Mouse (Mus musculus) forebrain, postnatal 0 days (tissue): ENCODE data around the gene Ksr1. TPM values are rescaled to one million over a fixed set of nuclear protein-coding genes. Genes with fewer than 3 reads are reported as not detected.

Experiments
- ATAC-seq: fragments of 200-750 bp; cut with Nextera tagmentation; 2 replicates; pipeline ENCODE4 v1.8.0; 2017; ENCODE audit warnings: mild to moderate bottlenecking, moderate library complexity
- DNase-seq: peaks from one replicate; pipeline ENCODE4 v3.0.0-alpha.2; 2015
- H3K27ac ChIP-seq: fragments of 300-500 bp; sonication (generic); 2 replicates; pipeline ENCODE4 v1.5.1; 2014; ENCODE audit warnings: low read depth, mild to moderate bottlenecking, antibody characterized with exemption, low read length, moderate library complexity, mixed read lengths
- H3K27me3 ChIP-seq: fragments of 300-500 bp; sonication (generic); 2 replicates; pipeline ENCODE4 v1.6.1; 2014; ENCODE audit warnings: mild to moderate bottlenecking, low read length, mixed read lengths; ENCODE audit not compliant: insufficient read depth
- H3K36me3 ChIP-seq: fragments of 300-500 bp; sonication (generic); 2 replicates; pipeline ENCODE4 v1.6.1; 2014; ENCODE audit warnings: mild to moderate bottlenecking, moderate library complexity; ENCODE audit not compliant: insufficient read depth
- H3K4me1 ChIP-seq: fragments of 300-500 bp; sonication (generic); 2 replicates; pipeline ENCODE4 v1.6.1; 2014; ENCODE audit warnings: antibody characterized with exemption; ENCODE audit not compliant: insufficient read depth
- H3K4me2 ChIP-seq: fragments of 300-500 bp; sonication (generic); 2 replicates; pipeline ENCODE4 v1.6.1; 2014; ENCODE audit warnings: low read depth, mild to moderate bottlenecking, moderate library complexity
- H3K4me3 ChIP-seq: fragments of 300-500 bp; sonication (generic); 2 replicates; pipeline ENCODE4 v1.5.1; 2014; ENCODE audit warnings: low read depth, low read length, mixed read lengths
- H3K9ac ChIP-seq: fragments of 300-500 bp; sonication (generic); 2 replicates; pipeline ENCODE4 v1.6.1; 2014; ENCODE audit warnings: mild to moderate bottlenecking
- H3K9me3 ChIP-seq: fragments of 300-500 bp; sonication (generic); 2 replicates; pipeline ENCODE4 v1.6.1; 2016; ENCODE audit warnings: low read length
- CTCF ChIP-seq: sonication (generic); IDR thresholded peaks from 2 replicates; pipeline ENCODE4 v1.5.1; 2016; ENCODE audit warnings: antibody characterized with exemption, control low read depth, low read depth
- WGBS: fragments of 180-500 bp; shearing (Covaris S2); extraction: QIAGEN DNeasy Blood & Tissue Kit; methylation state at CpG from one replicate; pipeline ENCODE4 v1.1.7; 2014; 5-methylcytosine and 5-hydroxymethylcytosine counted together
- polyA plus RNA-seq: library from polyadenylated mRNA; unstranded; fragments of >200 nt; fragmentation: Nextera tagmentation; extraction: Ambion mirVana; gene quantifications from 2 replicates; pipeline ENCODE4 v1.2.1, GENCODE M21; 2015
- total RNA-seq: library from RNA; depleted of rRNA; stranded (reverse); fragments of >200 nt; gene quantifications from 2 replicates; pipeline ENCODE4 v1.2.3, GENCODE M21; 2014

Gene Ksr1
- total and polyA plus RNA-seq, 2 experiments from 2014 or later = 2.7 to 33.2 TPM

DNA sequence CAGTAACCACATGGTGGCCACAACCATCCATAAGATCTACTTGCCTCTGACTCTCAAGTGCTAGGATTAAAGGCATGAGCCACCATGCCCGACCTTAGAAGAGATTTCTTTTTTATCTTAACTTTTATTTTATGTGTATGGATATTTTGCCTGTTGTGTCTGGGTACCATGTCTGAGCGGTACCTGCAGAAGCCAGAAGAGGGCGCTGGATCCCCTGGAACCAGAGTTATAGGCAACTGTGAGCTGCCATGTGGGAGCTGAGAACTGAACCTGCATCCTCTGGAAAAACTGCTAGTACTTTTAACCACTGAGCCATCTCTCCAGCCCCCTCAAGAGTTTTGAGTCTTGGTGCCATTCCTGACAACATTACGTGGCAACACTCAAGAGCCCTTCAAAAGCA lies 97.3 kb downstream of the Ksr1 start:
- Histone ChIP-seq H3K4me3 (no peak overlapping the region), H3K27ac (no peak overlapping the region), H3K36me3 (peaks cover 11% of the 10 kb centered on the region; the same call in 1 of the 2 replicates), H3K9ac (no peak overlapping the region), H3K4me2 (no peak overlapping the region), H3K4me1 (no peaks in the 10 kb centered on the region), H3K27me3 (no peaks in the 10 kb centered on the region), H3K9me3 (no peaks in the 10 kb centered on the region)
- DNase-seq (no peak), ATAC-seq (no peak)
- no peak for TF ChIP-seq CTCF
- 85% methylated on average over 4 of the region's 4 CpGs for whole genome bisulfite sequencing

DNA sequence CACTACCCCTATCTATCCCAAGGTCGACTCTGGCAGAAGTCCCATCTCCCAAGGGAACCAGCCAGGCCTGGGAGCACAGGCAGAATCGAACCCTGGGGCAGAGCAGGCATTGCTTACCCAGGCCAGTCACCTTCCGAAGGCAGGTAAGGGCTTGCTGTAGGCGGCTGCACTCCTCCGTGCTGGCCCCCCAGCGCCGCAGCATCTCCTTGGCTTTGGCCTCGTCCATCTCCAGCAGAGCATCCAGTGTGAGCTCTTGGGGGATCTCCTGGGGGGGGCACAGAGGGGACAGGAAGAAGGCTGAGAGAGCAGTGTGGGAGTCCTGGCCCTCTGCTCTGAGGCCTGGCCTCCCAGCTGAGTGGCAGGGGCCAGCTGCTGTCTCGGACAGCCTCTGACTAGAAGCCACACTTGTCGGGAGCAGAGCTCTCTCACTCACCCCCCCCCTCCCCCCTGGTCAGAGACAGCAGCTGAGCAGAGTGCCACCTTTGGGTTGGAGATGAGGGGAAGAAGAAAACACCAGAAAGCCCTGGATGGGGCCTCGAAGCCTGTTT lies 99.0 kb downstream of the Ksr1 start:
- H3K4me1 ChIP-seq = no peaks in the 10 kb centered on the region
- no peak overlapping the region for H3K9ac ChIP-seq
- no peak overlapping the region for H3K4me3 ChIP-seq
- no peak for TF ChIP-seq CTCF
- WGBS = 78% methylated on average over 11 of the region's 11 CpGs
- no peaks in the 10 kb centered on the region for H3K27me3 ChIP-seq
- DNase-seq (no peak), ATAC-seq (no peak)
- H3K27ac ChIP-seq = no peak overlapping the region
- peaks cover 15% of the 10 kb centered on the region; the same call in 1 of the 2 replicates for H3K36me3 ChIP-seq
- H3K4me2 ChIP-seq = no peak overlapping the region
- H3K9me3 ChIP-seq = no peaks in the 10 kb centered on the region

DNA sequence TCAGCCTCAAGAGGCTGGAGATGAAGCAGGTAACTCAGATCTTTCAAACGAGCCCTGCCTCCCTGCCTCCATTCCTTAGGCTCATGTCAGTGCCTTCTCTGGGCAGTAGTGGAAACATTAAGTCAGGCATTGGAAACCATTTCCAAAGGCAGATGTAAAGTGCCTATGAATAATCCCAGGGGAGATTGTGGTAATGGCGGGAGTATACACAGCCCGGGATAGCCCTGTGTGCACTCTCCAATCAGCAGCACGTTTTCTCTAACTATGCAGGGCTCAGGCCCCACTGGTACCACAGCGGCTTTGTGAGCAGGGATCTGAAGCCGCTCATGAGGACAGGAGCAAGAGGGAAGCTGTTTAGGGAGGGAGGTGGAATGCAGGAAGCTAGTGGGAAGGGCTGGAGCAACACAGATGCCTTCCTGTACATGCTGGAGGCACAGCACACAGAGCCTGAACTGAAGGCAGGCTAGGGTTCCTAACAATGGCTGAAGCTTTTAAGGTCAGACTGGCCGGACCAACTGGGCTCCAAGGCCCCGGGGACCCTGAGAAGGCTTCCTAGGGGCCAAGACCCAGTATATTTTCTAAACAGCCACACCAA lies 99.5 kb downstream of the Ksr1 start:
- Histone ChIP-seq H3K36me3 (peaks cover 15% of the 10 kb centered on the region; the same call in 1 of the 2 replicates), H3K4me2 (no peak overlapping the region), H3K4me1 (no peaks in the 10 kb centered on the region), H3K27ac (no peak overlapping the region), H3K27me3 (no peaks in the 10 kb centered on the region), H3K9ac (no peak overlapping the region), H3K4me3 (no peak overlapping the region), H3K9me3 (no peaks in the 10 kb centered on the region)
- ATAC-seq (no peak), DNase-seq (no peak)
- 56% methylated on average over 8 of the region's 8 CpGs for WGBS
- TF ChIP-seq CTCF = no peak

DNA sequence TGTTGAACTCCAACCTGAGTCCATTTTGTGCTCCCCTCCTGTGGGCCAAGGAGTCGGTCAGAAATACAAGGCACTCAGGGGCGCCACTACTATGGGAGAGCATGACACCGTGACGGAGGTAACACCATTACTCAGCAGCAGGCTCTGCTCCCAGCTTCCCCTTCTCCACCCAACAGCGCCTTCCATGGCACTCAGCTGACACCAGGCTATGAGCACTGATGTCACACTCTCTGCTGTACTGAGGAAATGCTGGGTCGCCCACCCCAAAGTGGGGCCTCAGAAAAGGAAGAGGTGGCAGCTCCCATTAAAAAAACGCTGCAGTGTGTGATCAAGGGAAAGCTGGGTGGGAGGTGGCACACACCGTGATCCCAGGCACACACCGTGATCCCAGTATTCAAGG lies 101.0 kb downstream of the Ksr1 start:
- Histone ChIP-seq H3K4me3 (no peak overlapping the region), H3K4me2 (no peak overlapping the region), H3K27ac (no peak overlapping the region), H3K27me3 (no peaks in the 10 kb centered on the region), H3K9ac (no peak overlapping the region), H3K36me3 (peaks cover 23% of the 10 kb centered on the region; the same call in 1 of the 2 replicates), H3K4me1 (no peaks in the 10 kb centered on the region), H3K9me3 (no peaks in the 10 kb centered on the region)
- WGBS = 84% methylated on average over 9 of the region's 9 CpGs
- DNase-seq (no peak), ATAC-seq (no peak)
- TF ChIP-seq CTCF = no peak

DNA sequence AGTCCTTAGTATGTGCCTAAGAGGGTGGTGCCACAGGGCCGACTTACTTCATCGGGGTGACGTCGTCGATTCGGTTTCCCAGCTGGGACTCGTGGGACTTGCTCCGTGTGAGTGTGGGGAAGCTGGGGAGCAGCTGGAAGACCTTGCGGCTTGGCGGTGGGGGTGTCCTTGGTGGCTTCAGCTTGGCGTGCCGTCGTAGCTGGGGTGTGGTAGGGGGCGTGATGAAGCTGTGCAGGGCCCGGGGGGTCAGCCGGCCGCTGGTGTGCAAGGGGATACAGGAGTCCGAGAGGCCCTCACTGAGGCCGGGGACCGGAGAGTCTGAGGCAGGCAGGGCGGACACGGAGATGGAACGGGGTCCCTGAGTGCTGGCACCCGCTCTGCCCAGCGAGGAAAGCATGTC lies 101.4 kb downstream of the Ksr1 start:
- Histone ChIP-seq H3K27ac (no peak overlapping the region), H3K9ac (no peak overlapping the region), H3K36me3 (peaks cover 23% of the 10 kb centered on the region; the same call in 1 of the 2 replicates), H3K27me3 (no peaks in the 10 kb centered on the region), H3K4me3 (no peak overlapping the region), H3K4me1 (no peaks in the 10 kb centered on the region), H3K4me2 (no peak overlapping the region), H3K9me3 (no peaks in the 10 kb centered on the region)
- ATAC-seq (no peak), DNase-seq (no peak)
- 96% methylated on average over 25 of the region's 25 CpGs for WGBS
- no peak for TF ChIP-seq CTCF

DNA sequence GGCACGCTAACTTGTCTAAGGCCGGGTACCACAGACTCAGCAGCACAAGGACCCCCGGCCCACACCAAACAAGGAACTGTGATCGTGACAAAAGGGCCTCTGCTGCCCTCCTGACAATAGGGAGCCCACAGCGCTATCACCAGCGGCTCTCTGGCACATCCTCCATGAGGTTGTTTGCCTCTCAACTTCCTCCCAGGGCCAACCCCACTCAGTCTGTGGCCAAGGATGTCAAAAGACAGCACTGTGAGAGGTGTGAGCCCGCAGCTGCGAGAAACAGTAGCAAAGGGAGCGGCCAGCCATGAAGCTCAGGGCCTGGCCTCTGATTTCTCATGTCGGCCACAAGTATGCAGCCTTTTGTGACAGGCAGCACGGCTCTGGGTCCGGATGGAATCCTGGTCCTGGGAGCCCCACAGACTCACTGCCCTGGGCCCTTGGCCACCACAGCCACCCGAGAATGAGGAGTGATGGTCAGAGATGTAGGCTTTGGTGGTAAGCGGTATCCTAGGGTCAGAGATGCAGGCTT lies 104.2 kb downstream of the Ksr1 start:
- no peak overlapping the region for H3K27ac ChIP-seq
- no peak for TF ChIP-seq CTCF
- no peaks in the 10 kb centered on the region for H3K4me1 ChIP-seq
- H3K4me2 ChIP-seq = no peak overlapping the region
- peaks cover 23% of the 10 kb centered on the region for H3K36me3 ChIP-seq
- H3K9me3 ChIP-seq = no peaks in the 10 kb centered on the region
- no peak overlapping the region for H3K4me3 ChIP-seq
- H3K9ac ChIP-seq = no peak overlapping the region
- DNase-seq (no peak), ATAC-seq (no peak)
- WGBS = 54% methylated on average over 14 of the region's 14 CpGs
- H3K27me3 ChIP-seq = no peaks in the 10 kb centered on the region

DNA sequence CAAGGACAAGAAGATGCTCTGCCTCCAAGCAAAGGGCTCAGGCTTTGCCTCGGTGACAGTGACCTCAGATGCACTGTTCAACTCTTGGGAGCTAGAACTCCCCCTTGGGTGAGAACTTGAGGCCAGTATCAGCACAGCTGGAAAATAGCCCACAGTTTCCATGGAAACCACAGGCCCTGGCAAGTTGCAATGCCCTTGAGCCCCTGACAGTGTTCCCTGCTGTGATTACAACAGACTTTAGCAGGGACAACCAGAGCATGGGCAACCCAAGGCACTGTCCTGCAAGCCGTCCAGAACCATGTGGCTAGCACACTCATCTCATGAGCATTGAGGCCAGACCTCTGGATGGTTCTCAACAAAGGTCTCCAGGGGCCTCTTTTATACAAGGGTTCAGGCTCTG lies 106.7 kb downstream of the Ksr1 start:
- DNase-seq = peak; percentile 27
- Histone ChIP-seq H3K36me3 (peaks cover 17% of the 10 kb centered on the region), H3K9ac (no peak overlapping the region), H3K27ac (no peak overlapping the region), H3K4me2 (no peak overlapping the region), H3K27me3 (no peaks in the 10 kb centered on the region), H3K9me3 (no peaks in the 10 kb centered on the region), H3K4me3 (no peak overlapping the region), H3K4me1 (no peaks in the 10 kb centered on the region)
- WGBS = 28% methylated on average over 2 of the region's 2 CpGs
- no peak for TF ChIP-seq CTCF
- ATAC-seq = peak; percentile 29; the same call in 1 of the 2 replicates
